ENCODE assay signal across 7 mouse cellular contexts in genomic region chr3:38483551-38483950, GRCm38 (mm10). TPM values are rescaled to one million over a fixed set of nuclear protein-coding genes. Genes with fewer than 3 reads are reported as not detected.
DNase-seq lines count a peak whose midpoint lies in the region; ATAC-seq lines count a peak whose summit lies in the region.

No protein-coding gene starts in this region.

- H3K27me3 ChIP-seq in megakaryocyte, embryonic 14.5 days (replicated peaks) = peaks cover 13% of the 10 kb centered on the region
- no peaks in the 10 kb centered on the region for H3K27me3 ChIP-seq in heart, embryonic 14.5 days (ENCODE audit: control insufficient read depth, insufficient read depth, low read length)
- no peaks in the 10 kb centered on the region for H3K27me3 ChIP-seq in limb, embryonic 15.5 days
- no peaks in the 10 kb centered on the region for H3K27me3 ChIP-seq in neural tube, embryonic 12.5 days (replicated peaks)

- peaks cover 14% of the 10 kb centered on the region for H3K4me1 ChIP-seq in megakaryocyte, embryonic 14.5 days
- peaks cover 5 to 32% of the 10 kb centered on the region in 2 experiments for H3K4me1 ChIP-seq in heart, embryonic 14.5 days (ENCODE audit: control insufficient read depth in 2 of 2, insufficient read depth in 2 of 2, low read length in 2 of 2)
- peaks cover 37% of the 10 kb centered on the region for H3K4me1 ChIP-seq in limb, embryonic 15.5 days
- peaks cover 43% of the 10 kb centered on the region for H3K4me1 ChIP-seq in neural tube, embryonic 12.5 days

- H3K4me3 ChIP-seq in megakaryocyte, embryonic 14.5 days (replicated peaks) = peak overlapping the region; percentile 95
- peak overlapping the region; percentile 83 to 93 for H3K4me3 ChIP-seq in heart, embryonic 14.5 days (ENCODE audit: control insufficient read depth in 1 of 2, insufficient read depth in 1 of 2, low read depth in 1 of 2, low read length in 2 of 2)
- peak overlapping the region; percentile 83 for H3K4me3 ChIP-seq in limb, embryonic 15.5 days
- peak overlapping the region; percentile 94 for H3K4me3 ChIP-seq in neural tube, embryonic 12.5 days

- peak overlapping the region; percentile 5 to 92; a peak in 2 of 4 replicates for H3K27ac ChIP-seq in heart, embryonic 14.5 days (replicated peaks in 1 of 2; ENCODE audit: control insufficient read depth in 1 of 2, insufficient read depth in 1 of 2, low read depth in 2 of 2, low read length in 2 of 2)
- peak overlapping the region; percentile 95; the same call in 1 of the 2 replicates for H3K27ac ChIP-seq in limb, embryonic 15.5 days
- peak overlapping the region; percentile 7; the same call in 1 of the 2 replicates for H3K27ac ChIP-seq in neural tube, embryonic 12.5 days

- peak overlapping the region; percentile 80 for H3K4me2 ChIP-seq in heart, embryonic 14.5 days (ENCODE audit: low read length)
- peak overlapping the region; percentile 66 for H3K4me2 ChIP-seq in limb, embryonic 15.5 days
- peak overlapping the region; percentile 96 for H3K4me2 ChIP-seq in neural tube, embryonic 12.5 days (replicated peaks)

- peak overlapping the region; percentile 99 for H3K9ac ChIP-seq in heart, embryonic 14.5 days (ENCODE audit: low read length)
- peak overlapping the region; percentile 98 for H3K9ac ChIP-seq in limb, embryonic 15.5 days
- H3K9ac ChIP-seq in neural tube, embryonic 12.5 days = peak overlapping the region; percentile 96

- no peak for ATAC-seq in megakaryocyte, adult 5-6 weeks (ENCODE audit: poor library complexity, severe bottlenecking)
- ATAC-seq in heart, embryonic 14.5 days (ENCODE audit: insufficient number of reproducible peaks, insufficient read depth, low FRiP score, low read depth) = no peak
- no peak for ATAC-seq in limb, embryonic 15.5 days (ENCODE audit: insufficient number of reproducible peaks, low FRiP score, low TSS enrichment, low read depth)
- ATAC-seq in neural tube, embryonic 12.5 days (ENCODE audit: low FRiP score, low read depth) = no peak
- no peak for ATAC-seq in erythroid progenitor cell, adult 5-6 weeks (replicated peaks; ENCODE audit: low FRiP score, poor library complexity, severe bottlenecking)

- DNase-seq in c-Kit-positive CD71-positive TER-119-positive erythroid progenitor cells, embryonic 14.5 days (ENCODE audit: low spot score) = peak; percentile 7

- WGBS in heart, embryonic 14.5 days = 22% methylated on average over 10 of the region's 10 CpGs
- WGBS in limb, embryonic 15.5 days = 7% methylated on average over 10 of the region's 10 CpGs
- 22% methylated on average over 10 of the region's 10 CpGs for WGBS in neural tube, embryonic 12.5 days

- no peaks in the 10 kb centered on the region for H3K9me3 ChIP-seq in megakaryocyte, embryonic 14.5 days
- H3K9me3 ChIP-seq in heart, embryonic 14.5 days (ENCODE audit: control insufficient read depth, low read length) = no peaks in the 10 kb centered on the region
- no peaks in the 10 kb centered on the region for H3K9me3 ChIP-seq in limb, embryonic 15.5 days
- H3K9me3 ChIP-seq in neural tube, embryonic 12.5 days = no peaks in the 10 kb centered on the region

- peaks cover 3% of the 10 kb centered on the region for H3K36me3 ChIP-seq in megakaryocyte, embryonic 14.5 days (replicated peaks; ENCODE audit: low read length)
- peaks cover 26% of the 10 kb centered on the region for H3K36me3 ChIP-seq in heart, embryonic 14.5 days (ENCODE audit: control insufficient read depth, insufficient read depth, low read length)
- H3K36me3 ChIP-seq in limb, embryonic 15.5 days = peaks cover 16% of the 10 kb centered on the region; the same call in 1 of the 2 replicates
- H3K36me3 ChIP-seq in neural tube, embryonic 12.5 days = peaks cover 7% of the 10 kb centered on the region; the same call in 1 of the 2 replicates

RNA-seq across cellular contexts. Expression of gene Ankrd50, which starts 1.1 kb away (rescaled TPM):
- 1.1 and 1.2 TPM in 2 replicates for polyA plus RNA-seq in megakaryocyte, embryonic 14.5 days (2012; ENCODE audit: insufficient read depth, low replicate concordance)
- total RNA-seq in megakaryocyte, adult 5-6 weeks (2015) = 5.9 and 7.1 TPM in 2 replicates
- total RNA-seq in megakaryocyte, adult 5-6 weeks (2017) = 7.4 and 9.1 TPM in 2 replicates
- polyA plus RNA-seq in heart, embryonic 14.5 days (2014; fragmentation: Nextera tagmentation; extraction: Ambion mirVana) = 18.6 and 19.0 TPM in 2 replicates
- 22.5 and 23.7 TPM in 2 replicates for polyA plus RNA-seq in limb, embryonic 15.5 days (2015; fragmentation: Nextera tagmentation; extraction: Ambion mirVana)
- polyA plus RNA-seq in neural tube, embryonic 12.5 days (2016; fragmentation: Nextera tagmentation; extraction: Ambion mirVana) = 36.1 and 42.0 TPM in 2 replicates
- total RNA-seq in erythroid progenitor cell, adult 5-6 weeks (2015; ENCODE audit: low replicate concordance) = 1.1 and 4.6 TPM in 2 replicates
- total RNA-seq in erythroid progenitor cell, adult 5-6 weeks (2017; ENCODE audit: low replicate concordance) = 0.77 and 1.5 TPM in 2 replicates

Comparison
In these comparisons a context has a peak if more than half of its experiments do, and no peak if none do; other contexts are left out.
1. H3K27ac ChIP-seq: peak in every context shown above with its lines; median percentile 95 in limb, embryonic 15.5 days; 48 in heart, embryonic 14.5 days; 7 in neural tube, embryonic 12.5 days.